Mouse (Mus musculus) neutrophil, adult 5-6 weeks (primary cell): ENCODE data around the gene Snf8. TPM values are rescaled to one million over a fixed set of nuclear protein-coding genes. Genes with fewer than 3 reads are reported as not detected.

Experiments
- total RNA-seq: library from RNA; stranded (forward); fragments of 200-1000 nt; gene quantifications from 2 replicates; pipeline ENCODE4 v1.2.3, GENCODE M21; 2017

Gene Snf8
- total RNA-seq, 1 experiment from 2014 or later: 41.1 TPM

Other genes with a start within 250 kb of the Snf8 start
- gene Phospho1, start 210.4 kb upstream of the Snf8 start, total RNA-seq: 23.4 and 29.7 TPM in 2 replicates
- gene Gngt2, start 197.7 kb upstream of the Snf8 start, total RNA-seq: 122 and 146 TPM in 2 replicates
- gene Abi3, start 192.4 kb upstream of the Snf8 start, total RNA-seq: 60.0 and 63.7 TPM in 2 replicates
- gene B4galnt2, start 120.0 kb upstream of the Snf8 start, total RNA-seq: 2.0 and 2.1 TPM in 2 replicates
- gene Igf2bp1, start 28.9 kb upstream of the Snf8 start, total RNA-seq: not detected in 2 replicates
- gene Gip, start 10.3 kb upstream of the Snf8 start, total RNA-seq: not detected in 2 replicates
- gene Ube2z, start 30.5 kb downstream of the Snf8 start, total RNA-seq: 31.0 and 34.1 TPM in 2 replicates
- gene Atp5g1, start 40.8 kb downstream of the Snf8 start, total RNA-seq: 7.6 and 10.8 TPM in 2 replicates
- gene Calcoco2, start 77.1 kb downstream of the Snf8 start, total RNA-seq: not detected in 2 replicates
- not detected in 2 replicates for gene Ttll6, start 98.9 kb downstream of the Snf8 start, total RNA-seq
- not detected in 2 replicates for gene Hoxb13, start 159.4 kb downstream of the Snf8 start, total RNA-seq
- gene Hoxb9, start 236.6 kb downstream of the Snf8 start, total RNA-seq: not detected in 2 replicates
- gene Hoxb8, start 247.0 kb downstream of the Snf8 start, total RNA-seq: not detected in 2 replicates